Mouse (Mus musculus): ENCODE results near the gene Xpot. TPM values are rescaled to one million over a fixed set of nuclear protein-coding genes. Genes with fewer than 3 reads are reported as not detected.
A peak's percentile ranks its signal among the peaks of the same experiment; 100 is the strongest.

Xpot gene
- total and polyA plus RNA-seq, 3 experiments: 132 to 151 (median 140) TPM

- Histone ChIP-seq H3K4me3 (replicated peaks in 1 of 3; ENCODE audit: low read depth in 2 of 3, low read length in 2 of 3, poor library complexity in 1 of 3) (peak overlapping the region; percentile 81 to 86 (median 84)), H3K4me1 (ENCODE audit: control insufficient read depth in 1 of 2, insufficient read depth in 2 of 2) (peaks cover 4 to 30% of the 10 kb centered on the region in 2 experiments), H3K9ac (ENCODE audit: insufficient read depth, low read depth) (peak overlapping the region; percentile 98), H3K27ac (ENCODE audit: insufficient read depth, low read depth) (peak overlapping the region; percentile 39), H3K4me2 (ENCODE audit: insufficient read depth, low read depth, poor library complexity, severe bottlenecking) (peak overlapping the region; percentile 98), H3K36me3 (replicated peaks in 1 of 2; ENCODE audit: control insufficient read depth in 1 of 2, insufficient read depth in 1 of 2, low read length in 1 of 2) (peaks cover 46 to 47% of the 10 kb centered on the region in 2 experiments), H3K9me3 (replicated peaks; ENCODE audit: low read length) (no peaks in the 10 kb centered on the region), H3K79me2 (replicated peaks; ENCODE audit: control insufficient read depth, extremely low read depth, insufficient read depth, poor library complexity, severe bottlenecking) (peaks cover 47% of the 10 kb centered on the region), H3K27me3 (replicated peaks) (no peaks in the 10 kb centered on the region)
- dilution Hi-C loops (cut with MboI; ENCODE audit: extremely low pct_ligation_motif_present, extremely low pct_unique_long_range_greater_than_20kb, low sequenced_read_pairs) (no loop called here), in situ Hi-C loops (cut with MboI; ENCODE audit: low pct_ligation_motif_present, low pct_unique_long_range_greater_than_20kb, low sequenced_read_pairs) (no loop called here)
- peak; percentile 81 for TF ChIP-seq MAFK (IDR thresholded peaks at IDR 0.05; ENCODE audit: insufficient replicate concordance, low read length)
- TF ChIP-seq CHD1 (IDR thresholded peaks at IDR 0.05; ENCODE audit: low read depth, low read length): peak; percentile 54; the same call in 1 of the 2 replicates
- TF ChIP-seq SIN3A (IDR thresholded peaks at IDR 0.05; ENCODE audit: low read length): peak; percentile 86
- peak; percentile 37; the same call in 1 of the 2 replicates for TF ChIP-seq IRF4 (IDR thresholded peaks at IDR 0.05; ENCODE audit: low read depth, low read length)
- no peak for TF ChIP-seq ZNF384 (IDR thresholded peaks at IDR 0.05; ENCODE audit: low read depth, low read length)
- 0 out of 2 replicates have a peak, but pooled peaks have one; percentile 16 for TF ChIP-seq KAT2A (IDR thresholded peaks at IDR 0.05; ENCODE audit: insufficient replicate concordance, low read length)
- no peak for TF ChIP-seq USF2 (conservative IDR thresholded peaks at IDR 0.05; ENCODE audit: low read depth, low read length)
- peak; percentile 19 for TF ChIP-seq ETS1 (conservative IDR thresholded peaks at IDR 0.05; ENCODE audit: low read depth, low read length)
- no peak for TF ChIP-seq ZMIZ1 (IDR thresholded peaks at IDR 0.05; ENCODE audit: low read depth, low read length)
- TF ChIP-seq MYC (IDR thresholded peaks at IDR 0.05; ENCODE audit: low read depth, low read length): no peak
- peak; percentile 11; the same call in 1 of the 2 replicates for TF ChIP-seq UBTF (IDR thresholded peaks at IDR 0.05; ENCODE audit: low read depth, low read length)
- no peak for TF ChIP-seq RAD21 (IDR thresholded peaks at IDR 0.05; ENCODE audit: low read depth, low read length)
- no peak for TF ChIP-seq CTCF (conservative IDR thresholded peaks at IDR 0.05 in 1 of 2, IDR thresholded peaks at IDR 0.05 in 1 of 2; ENCODE audit: low read depth in 2 of 2, low read length in 2 of 2)
- 0 out of 2 replicates have a peak, but pooled peaks have one; percentile 15 for TF ChIP-seq MAZ (IDR thresholded peaks at IDR 0.05; ENCODE audit: low read depth, low read length)
- TF ChIP-seq EP300 (IDR thresholded peaks at IDR 0.05; ENCODE audit: low read length): peak; percentile 31; the same call in 1 of the 2 replicates
- no peak for TF ChIP-seq JUND (conservative IDR thresholded peaks at IDR 0.05; ENCODE audit: low read depth, low read length)
- no peak for TF ChIP-seq CHD2 (IDR thresholded peaks at IDR 0.05; ENCODE audit: low read length)
- TF ChIP-seq BHLHE40 (IDR thresholded peaks at IDR 0.05; ENCODE audit: low read depth, low read length): peak; percentile 8; the same call in 1 of the 2 replicates
- 0 out of 2 replicates have a peak, but pooled peaks have one; percentile 1 for TF ChIP-seq MEF2A (IDR thresholded peaks at IDR 0.05; ENCODE audit: borderline replicate concordance, low read depth, low read length)
- DNase-seq (ENCODE audit: extremely low read depth): peak; percentile 62
Measured at GRCm38 (mm10) chr10:121585791-121586642, 40.1 kb downstream of the Xpot start.
